Mouse (Mus musculus) spleen, adult 2 months (tissue): ENCODE measurements around the gene Srrt.

Experiments used
- CTCF ChIP-seq: fragments of 200-500 bp; IDR thresholded peaks from 2 replicates; pipeline ENCODE4 v1.5.1; 2011; ENCODE audit warnings: mild to moderate bottlenecking, inconsistent platforms; ENCODE audit not compliant: insufficient read depth, insufficient read length, insufficient replicate concordance; ENCODE audit errors: extremely low read depth
- POLR2A ChIP-seq: fragments of 200-500 bp; IDR thresholded peaks from 2 replicates; pipeline ENCODE4 v1.6.1; 2011; ENCODE audit warnings: low read depth, low read length, inconsistent platforms

- TF ChIP-seq CTCF (no peak), POLR2A (no peak)
Measured at GRCm38 (mm10) chr5:137304165-137304564, 3.3 kb downstream of the Srrt start.
